Mouse (Mus musculus): ENCODE results near the gene Stat5b.
A peak's percentile ranks its signal among the peaks of the same experiment; 100 is the strongest.

DNA sequence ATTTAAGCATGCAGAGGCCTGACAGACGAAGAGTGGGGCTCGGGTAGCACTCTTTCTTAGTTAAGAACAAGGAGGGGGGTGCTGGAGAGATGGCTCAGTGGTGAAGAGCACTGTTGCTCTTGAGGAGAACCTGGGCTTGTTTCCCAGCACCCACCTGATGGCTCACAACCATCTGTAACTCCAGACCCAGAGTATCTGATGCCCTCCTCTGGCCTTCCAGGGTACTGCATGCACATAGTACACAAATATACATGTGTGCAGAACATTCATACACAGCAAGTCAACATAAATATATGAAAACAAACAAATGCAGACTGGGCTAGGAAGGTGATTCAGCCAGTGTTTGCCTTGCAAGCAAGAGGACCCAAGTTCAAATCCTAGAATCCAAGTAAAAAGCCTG lies 39.4 kb downstream of the Stat5b start:
- TF ChIP-seq CTCF (IDR thresholded peaks at IDR 0.05): peak; percentile 48
- TF ChIP-seq EP300 (IDR thresholded peaks at IDR 0.05): no peak
